Mouse (Mus musculus) testis, postnatal 14 days (tissue): Measurements from ENCODE around the gene Gm11111.

ENCODE experiments used
- DNase-seq: peaks from one replicate; pipeline ENCODE4 v3.0.0; 2021; ENCODE audit warnings: low spot score

Gm11111 gene

GRCm38 (mm10) chr5:98582051-98582450 lies 29.6 kb downstream of the Gm11111 start:
- DNase-seq = no peak

- no peak for DNase-seq
Observed at GRCm38 (mm10) chr5:98585915-98586314, 33.4 kb downstream of the Gm11111 start.
